Mouse (Mus musculus) intestine, embryonic 16.5 days (tissue): Measurements from ENCODE around the gene Srebf1. TPM values are rescaled to one million over a fixed set of nuclear protein-coding genes. Genes with fewer than 3 reads are reported as not detected.

Source experiments
- ATAC-seq: fragments of 200-750 bp; cut with Nextera tagmentation; 2 replicates; pipeline ENCODE4 v1.8.0; 2017; ENCODE audit warnings: moderate TSS enrichment, moderate library complexity
- H3K27ac ChIP-seq: fragments of 300-500 bp; sonication (generic); 2 replicates; pipeline ENCODE4 v1.5.1; 2014; ENCODE audit warnings: mild to moderate bottlenecking, low read length
- H3K27me3 ChIP-seq: fragments of 300-500 bp; sonication (generic); replicated peaks from 2 replicates; pipeline ENCODE4 v1.6.1; 2014; ENCODE audit warnings: low read length, control low read depth, mixed read lengths; ENCODE audit not compliant: control insufficient read depth, insufficient read depth
- H3K36me3 ChIP-seq: fragments of 300-500 bp; sonication (generic); 2 replicates; pipeline ENCODE4 v1.6.1; 2014; ENCODE audit warnings: low read length, control low read depth; ENCODE audit not compliant: control insufficient read depth, insufficient read depth
- H3K4me1 ChIP-seq: fragments of 300-500 bp; sonication (generic); 2 replicates; pipeline ENCODE4 v1.6.1; 2014; ENCODE audit warnings: low read length, control low read depth, mixed read lengths; ENCODE audit not compliant: control insufficient read depth, insufficient read depth
- H3K4me2 ChIP-seq: fragments of 300-500 bp; sonication (generic); 2 replicates; pipeline ENCODE4 v1.6.1; 2014; ENCODE audit warnings: low read depth, low read length, control low read depth
- H3K4me3 ChIP-seq: fragments of 300-500 bp; sonication (generic); 2 replicates; pipeline ENCODE4 v1.5.1; 2014; ENCODE audit warnings: mild to moderate bottlenecking, low read length
- H3K9ac ChIP-seq: fragments of 300-500 bp; sonication (generic); 2 replicates; pipeline ENCODE4 v1.6.1; 2014; ENCODE audit warnings: low read depth, low read length
- H3K9me3 ChIP-seq: fragments of 300-500 bp; sonication (generic); 2 replicates; pipeline ENCODE4 v1.6.1; 2016; ENCODE audit warnings: low read length, control low read depth; ENCODE audit not compliant: control insufficient read depth
- WGBS: fragments of 180-500 bp; shearing (Covaris S2); extraction: QIAGEN DNeasy Blood & Tissue Kit; methylation state at CpG from one replicate; pipeline ENCODE4 v1.1.7; 2014; 5-methylcytosine and 5-hydroxymethylcytosine counted together
- polyA plus RNA-seq: library from polyadenylated mRNA; unstranded; fragments of >200 nt; fragmentation: Nextera tagmentation; extraction: Ambion mirVana; gene quantifications from 2 replicates; pipeline ENCODE4 v1.2.1, GENCODE M21; 2015

Srebf1 gene
- polyA plus RNA-seq, 1 experiment from 2014 or later: 81.0 TPM

GRCm38 (mm10) chr11:60182116-60182670 is 40.2 kb downstream of the Srebf1 start:
- Histone ChIP-seq H3K36me3 (peaks cover 9% of the 10 kb centered on the region), H3K9me3 (no peaks in the 10 kb centered on the region), H3K4me3 (no peak overlapping the region), H3K27me3 (no peaks in the 10 kb centered on the region), H3K4me1 (peaks cover 85% of the 10 kb centered on the region), H3K27ac (peak overlapping the region; percentile 7; the same call in 1 of the 2 replicates), H3K4me2 (no peak overlapping the region), H3K9ac (no peak overlapping the region)
- no peak for ATAC-seq
- WGBS: 73% methylated on average over 12 of the region's 12 CpGs

- Histone ChIP-seq H3K4me2 (no peak overlapping the region), H3K27me3 (no peaks in the 10 kb centered on the region), H3K36me3 (peaks cover 3% of the 10 kb centered on the region; the same call in 1 of the 2 replicates), H3K9me3 (no peaks in the 10 kb centered on the region), H3K9ac (no peak overlapping the region), H3K27ac (peak overlapping the region; percentile 86), H3K4me3 (no peak overlapping the region), H3K4me1 (peaks cover 81% of the 10 kb centered on the region)
- ATAC-seq: peak; percentile 14
Observed at GRCm38 (mm10) chr11:60178506-60178905, 43.9 kb downstream of the Srebf1 start.

GRCm38 (mm10) chr11:60178005-60178404 is 44.4 kb downstream of the Srebf1 start:
- Histone ChIP-seq H3K9ac (no peak overlapping the region), H3K36me3 (peaks cover 3% of the 10 kb centered on the region; the same call in 1 of the 2 replicates), H3K4me2 (no peak overlapping the region), H3K27ac (peak overlapping the region; percentile 86), H3K27me3 (no peaks in the 10 kb centered on the region), H3K9me3 (no peaks in the 10 kb centered on the region), H3K4me3 (no peak overlapping the region), H3K4me1 (peaks cover 80% of the 10 kb centered on the region)
- 44% methylated on average over 6 of the region's 6 CpGs for WGBS
- ATAC-seq: no peak

GRCm38 (mm10) chr11:60176975-60177657 is 45.3 kb downstream of the Srebf1 start:
- H3K9ac ChIP-seq: peak overlapping the region; percentile 74
- H3K27ac ChIP-seq: peak overlapping the region; percentile 86
- H3K4me2 ChIP-seq: peak overlapping the region; percentile 99
- 6% methylated on average over 38 of the region's 42 CpGs for whole genome bisulfite sequencing
- H3K4me3 ChIP-seq: peak overlapping the region; percentile 65
- no peaks in the 10 kb centered on the region for H3K27me3 ChIP-seq
- H3K4me1 ChIP-seq: peaks cover 80% of the 10 kb centered on the region
- peaks cover 3% of the 10 kb centered on the region; the same call in 1 of the 2 replicates for H3K36me3 ChIP-seq
- no peak for ATAC-seq
- H3K9me3 ChIP-seq: no peaks in the 10 kb centered on the region

GRCm38 (mm10) chr11:60176182-60176974 is 46.0 kb downstream of the Srebf1 start:
- Histone ChIP-seq H3K4me2 (peak overlapping the region; percentile 99), H3K27ac (peak overlapping the region; percentile 86), H3K36me3 (peaks cover 3% of the 10 kb centered on the region; the same call in 1 of the 2 replicates), H3K27me3 (no peaks in the 10 kb centered on the region), H3K4me1 (peaks cover 77% of the 10 kb centered on the region), H3K4me3 (peak overlapping the region; percentile 65), H3K9ac (peak overlapping the region; percentile 74), H3K9me3 (no peaks in the 10 kb centered on the region)
- peak; percentile 54 for ATAC-seq
- under 1% methylated on average over 66 of the region's 71 CpGs for WGBS

GRCm38 (mm10) chr11:60175371-60176181 is 46.8 kb downstream of the Srebf1 start:
- peak; percentile 59 for ATAC-seq
- Histone ChIP-seq H3K27ac (peak overlapping the region; percentile 86), H3K4me3 (peak overlapping the region; percentile 65), H3K9ac (peak overlapping the region; percentile 74), H3K36me3 (peaks cover 3% of the 10 kb centered on the region; the same call in 1 of the 2 replicates), H3K9me3 (no peaks in the 10 kb centered on the region), H3K4me2 (peak overlapping the region; percentile 99), H3K27me3 (no peaks in the 10 kb centered on the region), H3K4me1 (peaks cover 76% of the 10 kb centered on the region)
- WGBS: under 1% methylated on average over 60 of the region's 66 CpGs

GRCm38 (mm10) chr11:60173606-60174184 is 48.7 kb downstream of the Srebf1 start:
- no peaks in the 10 kb centered on the region for H3K36me3 ChIP-seq
- ATAC-seq: no peak
- no peaks in the 10 kb centered on the region for H3K27me3 ChIP-seq
- no peak overlapping the region for H3K4me3 ChIP-seq
- 73% methylated on average over 10 of the region's 10 CpGs for WGBS
- H3K27ac ChIP-seq: no peak overlapping the region
- no peak overlapping the region for H3K9ac ChIP-seq
- H3K9me3 ChIP-seq: no peaks in the 10 kb centered on the region
- no peak overlapping the region for H3K4me2 ChIP-seq
- H3K4me1 ChIP-seq: peaks cover 64% of the 10 kb centered on the region

- H3K4me1 ChIP-seq: peaks cover 63% of the 10 kb centered on the region
- no peaks in the 10 kb centered on the region for H3K36me3 ChIP-seq
- 79% methylated on average over 3 of the region's 3 CpGs for WGBS
- no peak overlapping the region for H3K4me2 ChIP-seq
- no peaks in the 10 kb centered on the region for H3K9me3 ChIP-seq
- H3K4me3 ChIP-seq: no peak overlapping the region
- no peak overlapping the region for H3K27ac ChIP-seq
- no peak for ATAC-seq
- H3K27me3 ChIP-seq: no peaks in the 10 kb centered on the region
- no peak overlapping the region for H3K9ac ChIP-seq
Observed at GRCm38 (mm10) chr11:60172074-60172473, 50.3 kb downstream of the Srebf1 start.
